Mouse (Mus musculus) limb, embryonic 14.5 days (tissue): ENCODE data around the gene Aoc1. TPM values are rescaled to one million over a fixed set of nuclear protein-coding genes. Genes with fewer than 3 reads are reported as not detected.

Source experiments
- ATAC-seq: fragments of 200-750 bp; cut with Nextera tagmentation; 2 replicates; pipeline ENCODE4 v1.8.0; 2017; ENCODE audit warnings: low read depth, moderate number of reproducible peaks, moderate TSS enrichment; ENCODE audit not compliant: low FRiP score
- DNase-seq: peaks from one replicate; pipeline ENCODE4 v3.0.0-alpha.2; 2015; ENCODE audit warnings: low spot score
- H3K27ac ChIP-seq: fragments of 300-500 bp; sonication (generic); replicated peaks from 2 replicates; pipeline ENCODE4 v1.5.1; 2014; ENCODE audit warnings: low read depth, mild to moderate bottlenecking, low read length, moderate library complexity, mixed read lengths
- H3K27me3 ChIP-seq: fragments of 300-500 bp; sonication (generic); 2 replicates; pipeline ENCODE4 v1.6.1; 2014; ENCODE audit warnings: low read length, mixed read lengths; ENCODE audit not compliant: control insufficient read depth, insufficient read depth
- H3K36me3 ChIP-seq: fragments of 300-500 bp; sonication (generic); 2 replicates; pipeline ENCODE4 v1.6.1; 2014; ENCODE audit warnings: mild to moderate bottlenecking, low read length, moderate library complexity, mixed read lengths; ENCODE audit not compliant: control insufficient read depth, insufficient read depth
- H3K4me1 ChIP-seq: fragments of 300-500 bp; sonication (generic); 2 replicates; pipeline ENCODE4 v1.6.1; 2014; ENCODE audit warnings: antibody characterized with exemption, low read length, mixed read lengths; ENCODE audit not compliant: control insufficient read depth, insufficient read depth
- H3K4me2 ChIP-seq: fragments of 300-500 bp; sonication (generic); replicated peaks from 2 replicates; pipeline ENCODE4 v1.6.1; 2014; ENCODE audit warnings: low read depth, mild to moderate bottlenecking, low read length, moderate library complexity; ENCODE audit not compliant: severe bottlenecking
- H3K4me3 ChIP-seq: fragments of 300-500 bp; sonication (generic); replicated peaks from 2 replicates; pipeline ENCODE4 v1.5.1; 2014; ENCODE audit warnings: low read length
- H3K9ac ChIP-seq: fragments of 300-500 bp; sonication (generic); 2 replicates; pipeline ENCODE4 v1.6.1; 2014; ENCODE audit warnings: mild to moderate bottlenecking, low read depth, low read length, moderate library complexity; ENCODE audit not compliant: severe bottlenecking
- H3K9me3 ChIP-seq: fragments of 300-500 bp; sonication (generic); 2 replicates; pipeline ENCODE4 v1.6.1; 2016; ENCODE audit warnings: low read length; ENCODE audit not compliant: control insufficient read depth
- POLR2A ChIP-seq: fragments of 200-500 bp; IDR thresholded peaks from 2 replicates; pipeline ENCODE4 v1.8.0; 2012; ENCODE audit warnings: inconsistent platforms, mild to moderate bottlenecking, moderate library complexity, borderline replicate concordance; ENCODE audit not compliant: insufficient read depth, insufficient read length; ENCODE audit errors: extremely low read depth
- WGBS: fragments of 180-500 bp; shearing (Covaris S2); extraction: QIAGEN DNeasy Blood & Tissue Kit; methylation state at CpG from one replicate; pipeline ENCODE4 v1.1.7; 2014; 5-methylcytosine and 5-hydroxymethylcytosine counted together
- polyA plus RNA-seq, 2 experiments: library from polyadenylated mRNA; depleted of rRNA in 1 of 2; stranded (reverse) in 1 of 2; unstranded in 1 of 2; fragments of >200 nt; fragmentation: Nextera tagmentation in 1 of 2; extraction: Ambion mirVana in 1 of 2; gene quantifications; 2 replicates each; pipeline versions ENCODE4 v1.2.1 to v1.2.3; 2012 to 2014

Aoc1 gene
- polyA plus RNA-seq (2012; rRNA removed) (0.08 and 0.34 TPM in 2 replicates), polyA plus RNA-seq (2014; fragmentation: Nextera tagmentation; extraction: Ambion mirVana) (not detected in 2 replicates)

DNA sequence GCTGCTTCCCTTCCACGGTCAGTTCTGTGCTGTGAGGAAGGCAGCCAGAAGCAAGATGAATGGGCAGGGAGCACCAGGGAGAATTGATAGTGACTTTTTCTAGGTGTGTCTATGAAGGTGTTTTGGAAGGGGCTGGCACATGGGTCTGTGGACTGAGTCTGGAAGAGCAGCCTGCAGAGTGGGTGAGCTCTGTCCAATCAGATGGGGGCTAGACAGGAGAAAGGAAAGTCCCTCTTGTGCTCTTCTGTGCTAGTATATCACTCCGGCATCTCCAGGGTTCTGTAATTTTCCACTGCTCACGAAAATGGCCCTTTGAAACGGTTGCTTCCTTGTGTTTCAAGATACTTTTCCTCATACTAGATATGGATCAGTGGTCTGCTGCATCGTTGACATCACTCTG lies at the start of gene Aoc1:
Gene Aoc1, plus strand, starts transcription at position 301 of the 400 bp plus-strand sequence.
- no peaks in the 10 kb centered on the region for H3K9me3 ChIP-seq
- ATAC-seq (no peak), DNase-seq (no peak)
- WGBS, result 84% methylated on average over 5 of the region's 5 CpGs
- no peak within 1 kb of the TSS for H3K9ac ChIP-seq
- no peak for TF ChIP-seq POLR2A
- H3K4me3 ChIP-seq, result no peak within 1 kb of the TSS
- H3K27me3 ChIP-seq, result no peaks in the 10 kb centered on the region
- no peaks in the 10 kb centered on the region; the same call in 1 of the 2 replicates for H3K4me1 ChIP-seq
- H3K36me3 ChIP-seq, result no peaks in the 10 kb centered on the region
- no peak within 1 kb of the TSS for H3K4me2 ChIP-seq
- H3K27ac ChIP-seq, result no peak within 1 kb of the TSS

DNA sequence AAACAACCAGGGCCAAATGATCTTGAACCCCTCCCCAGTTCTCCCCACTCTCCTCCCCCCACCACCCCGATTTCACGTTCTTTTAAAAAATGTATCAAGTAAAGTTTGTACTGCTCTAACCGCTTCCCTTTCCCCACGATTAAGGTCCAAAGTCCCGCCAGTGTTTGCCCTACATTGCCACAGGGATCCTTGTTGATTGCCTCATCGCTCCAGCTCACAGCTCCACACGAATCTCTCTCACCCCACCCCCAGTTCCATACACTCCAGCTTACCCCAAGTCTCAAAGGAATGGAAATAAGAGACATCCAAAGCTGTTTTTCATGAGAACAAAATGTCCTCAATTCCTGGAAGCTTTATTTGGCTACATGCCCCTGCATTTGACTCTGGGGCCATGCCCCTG lies 47.7 kb upstream of the Aoc1 start:
- Histone ChIP-seq H3K27me3 (no peaks in the 10 kb centered on the region), H3K4me1 (no peaks in the 10 kb centered on the region), H3K27ac (no peak overlapping the region), H3K9ac (no peak overlapping the region), H3K9me3 (no peaks in the 10 kb centered on the region), H3K36me3 (no peaks in the 10 kb centered on the region), H3K4me3 (no peak overlapping the region), H3K4me2 (no peak overlapping the region)
- ATAC-seq, result no peak
- DNase-seq, result no peak
- WGBS, result 65% methylated on average over 7 of the region's 7 CpGs
- TF ChIP-seq POLR2A, result no peak

DNA sequence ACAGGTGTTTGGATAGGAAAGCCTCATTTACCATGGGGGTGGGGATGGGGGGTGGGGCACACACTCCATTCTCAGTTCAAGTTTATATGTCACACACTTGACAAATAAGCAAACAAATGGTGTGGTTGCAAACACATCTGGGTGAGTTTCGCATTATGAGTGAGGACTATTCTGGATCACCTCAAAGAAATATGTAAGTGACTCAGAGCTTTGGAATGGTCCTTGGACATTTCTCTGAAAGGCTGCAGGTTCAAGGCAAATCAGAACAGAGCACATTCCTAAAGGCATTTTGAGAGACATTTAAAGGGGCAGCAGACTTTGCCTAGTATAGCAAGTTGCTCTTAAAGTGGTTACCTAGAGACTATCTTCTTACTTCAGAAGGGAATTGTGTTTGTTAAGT lies 43.7 kb upstream of the Aoc1 start:
- no peak overlapping the region for H3K9ac ChIP-seq
- no peaks in the 10 kb centered on the region for H3K9me3 ChIP-seq
- H3K4me2 ChIP-seq, result no peak overlapping the region
- H3K4me1 ChIP-seq, result no peaks in the 10 kb centered on the region
- DNase-seq (no peak), ATAC-seq (no peak)
- H3K4me3 ChIP-seq, result no peak overlapping the region
- no peak overlapping the region for H3K27ac ChIP-seq
- WGBS, result 48% methylated on average over 1 of the region's 1 CpGs
- TF ChIP-seq POLR2A, result no peak
- H3K27me3 ChIP-seq, result no peaks in the 10 kb centered on the region
- H3K36me3 ChIP-seq, result peaks cover 18% of the 10 kb centered on the region

DNA sequence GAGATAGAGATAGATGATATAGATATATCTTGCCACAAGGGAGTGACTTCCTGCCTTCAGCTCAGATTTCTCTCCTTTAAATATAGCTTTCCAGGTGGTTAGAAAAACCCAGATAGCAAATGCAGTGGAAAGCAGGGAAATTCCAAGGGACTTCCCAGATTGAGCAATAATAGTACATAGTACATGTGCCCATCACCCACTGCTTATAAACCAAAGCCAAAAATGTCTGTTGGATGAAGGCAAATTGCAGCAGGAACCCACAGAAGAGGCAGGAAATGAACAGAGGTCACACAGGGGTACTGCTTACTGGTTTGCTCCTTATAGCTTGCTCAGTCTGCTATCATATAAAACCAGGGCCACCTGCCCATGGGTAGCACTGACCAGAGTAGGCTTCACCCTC lies 43.0 kb upstream of the Aoc1 start:
- H3K4me3 ChIP-seq, result no peak overlapping the region
- DNase-seq, result no peak
- H3K27me3 ChIP-seq, result no peaks in the 10 kb centered on the region
- no peak overlapping the region for H3K9ac ChIP-seq
- no peak for TF ChIP-seq POLR2A
- no peak overlapping the region for H3K4me2 ChIP-seq
- peaks cover 24% of the 10 kb centered on the region for H3K36me3 ChIP-seq
- H3K27ac ChIP-seq, result no peak overlapping the region
- no peaks in the 10 kb centered on the region for H3K9me3 ChIP-seq
- no peaks in the 10 kb centered on the region for H3K4me1 ChIP-seq
- ATAC-seq, result no peak

DNA sequence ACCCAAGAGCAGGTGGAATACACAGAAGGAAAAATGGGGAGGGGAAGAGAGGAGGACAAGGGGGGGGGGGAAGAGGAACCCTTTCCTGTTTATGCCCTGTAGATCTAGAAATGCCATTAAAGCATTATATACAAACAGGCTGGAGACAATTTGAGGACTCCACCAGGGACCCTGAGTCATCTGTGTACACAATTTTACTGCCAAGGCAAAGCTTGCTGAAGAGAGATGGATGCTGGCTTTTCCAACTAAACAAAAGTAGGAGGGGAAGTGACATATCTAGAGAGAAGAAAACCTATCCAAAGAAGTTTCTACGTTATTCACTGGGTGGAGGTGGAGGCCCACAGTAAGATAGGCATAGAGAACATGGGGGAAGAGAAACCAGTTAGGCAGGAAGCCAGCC lies 42.5 kb upstream of the Aoc1 start:
- Histone ChIP-seq H3K36me3 (peaks cover 30% of the 10 kb centered on the region), H3K9ac (no peak overlapping the region), H3K27me3 (no peaks in the 10 kb centered on the region), H3K27ac (no peak overlapping the region), H3K4me1 (no peaks in the 10 kb centered on the region), H3K9me3 (no peaks in the 10 kb centered on the region), H3K4me2 (no peak overlapping the region), H3K4me3 (no peak overlapping the region)
- DNase-seq, result no peak
- 63% methylated on average over 1 of the region's 1 CpGs for WGBS
- no peak for ATAC-seq
- no peak for TF ChIP-seq POLR2A

DNA sequence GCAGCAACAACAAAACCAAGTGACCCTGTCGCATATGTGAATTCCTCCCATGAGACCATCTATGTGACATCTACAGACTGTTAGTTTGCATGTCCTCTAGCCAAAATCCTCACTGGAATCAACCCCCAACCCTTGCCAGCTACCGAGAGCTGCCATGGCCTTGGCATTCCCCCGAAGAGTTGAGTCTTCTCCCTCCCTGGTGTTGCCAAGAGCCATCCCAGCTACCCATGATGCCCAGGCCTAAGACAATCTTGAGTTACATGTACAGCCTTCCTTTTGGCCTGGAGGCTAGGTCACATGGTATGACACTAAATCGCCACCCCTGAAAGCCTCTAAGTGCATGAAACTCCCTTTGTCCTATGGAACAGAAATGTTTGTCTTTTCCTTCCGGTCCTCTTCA lies 41.6 kb upstream of the Aoc1 start:
- Histone ChIP-seq H3K4me1 (no peaks in the 10 kb centered on the region), H3K4me2 (no peak overlapping the region), H3K27me3 (no peaks in the 10 kb centered on the region), H3K9ac (no peak overlapping the region), H3K9me3 (no peaks in the 10 kb centered on the region), H3K36me3 (peaks cover 39% of the 10 kb centered on the region), H3K27ac (no peak overlapping the region), H3K4me3 (no peak overlapping the region)
- ATAC-seq, result no peak
- WGBS, result 92% methylated on average over 5 of the region's 5 CpGs
- no peak for TF ChIP-seq POLR2A
- no peak for DNase-seq
